ENCODE assay signal across 8 mouse cellular contexts in genomic region chr9:50005757-50006576, GRCm38 (mm10).
DNase-seq lines count a peak whose midpoint lies in the region; ATAC-seq and TF ChIP-seq lines count a peak whose summit lies in the region.

No protein-coding gene starts in this region.

- H3K27me3 ChIP-seq in lung, embryonic 14.5 days (ENCODE audit: insufficient read depth, low read length): no peaks in the 10 kb centered on the region
- H3K27me3 ChIP-seq in limb, embryonic 11.5 days (ENCODE audit: control insufficient read depth, insufficient read depth, low read length): no peaks in the 10 kb centered on the region

- H3K9ac ChIP-seq in lung, embryonic 14.5 days: no peak overlapping the region
- H3K9ac ChIP-seq in limb, embryonic 11.5 days (ENCODE audit: low read length): no peak overlapping the region

- no peaks in the 10 kb centered on the region for H3K9me3 ChIP-seq in lung, embryonic 14.5 days (ENCODE audit: low read depth, low read length)
- no peaks in the 10 kb centered on the region for H3K9me3 ChIP-seq in limb, embryonic 11.5 days (ENCODE audit: control insufficient read depth, low read length)

- peak; percentile 76 for DNase-seq in lung, embryonic 14.5 days
- no peak for DNase-seq in lung, postnatal 4 days
- DNase-seq in cerebellum, adult 9-10 months: peak; percentile 26
- peak; percentile 34 to 48 for DNase-seq in heart, postnatal 10 days
- DNase-seq in limb, embryonic 11.5 days (ENCODE audit: low spot score): peak; percentile 49
- peak; percentile 19 for DNase-seq in retina, postnatal 7 days (ENCODE audit: low read depth, low spot score)
- DNase-seq in urinary bladder, postnatal 36 days (ENCODE audit: low spot score in 2 of 2): no peak

- H3K27ac ChIP-seq in lung, embryonic 14.5 days (ENCODE audit: low read depth): peak overlapping the region; percentile 71
- peak overlapping the region; percentile 32; the same call in 1 of the 2 replicates for H3K27ac ChIP-seq in limb, embryonic 11.5 days (replicated peaks; ENCODE audit: low read depth, low read length)

- H3K4me3 ChIP-seq in lung, embryonic 14.5 days (ENCODE audit: low read depth, low read length): no peak overlapping the region
- no peak overlapping the region for H3K4me3 ChIP-seq in limb, embryonic 11.5 days (ENCODE audit: low read depth, low read length)

- no peaks in the 10 kb centered on the region for H3K36me3 ChIP-seq in lung, embryonic 14.5 days (ENCODE audit: insufficient read depth)
- H3K36me3 ChIP-seq in limb, embryonic 11.5 days (ENCODE audit: control insufficient read depth, insufficient read depth, low read length): no peaks in the 10 kb centered on the region

- peak; percentile 75 for ATAC-seq in lung, embryonic 14.5 days (ENCODE audit: insufficient read depth)
- 0 out of 2 replicates have a peak, but pooled peaks have one; percentile 51 for ATAC-seq in limb, embryonic 11.5 days (ENCODE audit: insufficient number of reproducible peaks, low FRiP score, low TSS enrichment, low read depth)
- no peak for ATAC-seq in erythroid progenitor cell, adult 5-6 weeks (replicated peaks; ENCODE audit: low FRiP score, poor library complexity, severe bottlenecking)

- no peak overlapping the region for H3K4me2 ChIP-seq in lung, embryonic 14.5 days
- H3K4me2 ChIP-seq in limb, embryonic 11.5 days (ENCODE audit: low read depth, severe bottlenecking): no peak overlapping the region

- WGBS in lung, embryonic 14.5 days: 40% methylated on average over 8 of the region's 8 CpGs
- WGBS in limb, embryonic 11.5 days: 61% methylated on average over 8 of the region's 8 CpGs

- no peak for TF ChIP-seq CTCF in lung, embryonic 14.5 days (IDR thresholded peaks at IDR 0.05; ENCODE audit: low read depth)

- intact Hi-C loops in heart, postnatal 10 days (cut with DNase I): no loop called here

- no peaks in the 10 kb centered on the region for H3K4me1 ChIP-seq in lung, embryonic 14.5 days (ENCODE audit: insufficient read depth)
- 0 out of 2 replicates have a peak, but pooled peaks cover 3% of the 10 kb centered on the region for H3K4me1 ChIP-seq in limb, embryonic 11.5 days (ENCODE audit: control insufficient read depth, insufficient read depth, low read length)

Comparison
In these comparisons a context has a peak if more than half of its experiments do, and no peak if none do; other contexts are left out.
1. DNase-seq: peak in lung, embryonic 14.5 days (single experiment), cerebellum, adult 9-10 months (single experiment), heart, postnatal 10 days (2 of 2), limb, embryonic 11.5 days (single experiment) and retina, postnatal 7 days (single experiment); none in lung, postnatal 4 days (0 of 2) and urinary bladder, postnatal 36 days (0 of 2).